Mouse (Mus musculus) MEL (cell line): Measurements from ENCODE around the gene 2310022A10Rik.

Experiments
- EP300 ChIP-seq, 2 experiments: IDR thresholded peaks; 2 replicates each; pipeline ENCODE4 v1.6.1; 2011; ENCODE audit warnings: improper control_type of control experiment in 2 of 2, low read length in 2 of 2, low read depth in 1 of 2, mild to moderate bottlenecking in 1 of 2
- JUND ChIP-seq: IDR thresholded peaks from 2 replicates; pipeline ENCODE4 v1.6.1; 2011; ENCODE audit warnings: low read depth, mild to moderate bottlenecking, improper control_type of control experiment, low read length
- USF1 ChIP-seq: IDR thresholded peaks from 2 replicates; pipeline ENCODE4 v1.6.1; 2014; ENCODE audit warnings: low read depth, mild to moderate bottlenecking, inconsistent platforms, low read length, improper control_type of control experiment, moderate library complexity

GRCm38 (mm10) chr7:27628190-27628589, 75.2 kb downstream of the 2310022A10Rik start:
- TF ChIP-seq USF1 (no peak), EP300 (IDR thresholded peaks at IDR 0.05; ENCODE audit: low read depth in 1 of 2, low read length in 2 of 2) (no peak), JUND (no peak)
